Mouse (Mus musculus) neural tube, embryonic 13.5 days (tissue): ENCODE measurements around the gene Cox4i1. TPM values are rescaled to one million over a fixed set of nuclear protein-coding genes. Genes with fewer than 3 reads are reported as not detected.

Source experiments
- ATAC-seq: fragments of 200-750 bp; cut with Nextera tagmentation; 2 replicates; pipeline ENCODE4 v1.8.0; 2017; ENCODE audit warnings: low read depth, mild to moderate bottlenecking, moderate TSS enrichment, moderate library complexity
- H3K27ac ChIP-seq: fragments of 300-500 bp; sonication (generic); replicated peaks from 2 replicates; pipeline ENCODE4 v1.5.1; 2015; ENCODE audit warnings: moderate library complexity, mild to moderate bottlenecking, inconsistent platforms
- H3K27me3 ChIP-seq: fragments of 300-500 bp; sonication (generic); 2 replicates; pipeline ENCODE4 v1.6.1; 2015; ENCODE audit warnings: mild to moderate bottlenecking, inconsistent platforms
- H3K36me3 ChIP-seq: fragments of 300-500 bp; sonication (generic); 2 replicates; pipeline ENCODE4 v1.6.1; 2015; ENCODE audit warnings: mild to moderate bottlenecking, inconsistent platforms
- H3K4me1 ChIP-seq: fragments of 300-500 bp; sonication (generic); replicated peaks from 2 replicates; pipeline ENCODE4 v1.6.1; 2015; ENCODE audit warnings: inconsistent platforms
- H3K4me2 ChIP-seq: fragments of 300-500 bp; sonication (generic); 2 replicates; pipeline ENCODE4 v1.6.1; 2015; ENCODE audit warnings: inconsistent platforms, mild to moderate bottlenecking, moderate library complexity
- H3K4me3 ChIP-seq: fragments of 300-500 bp; sonication (generic); 2 replicates; pipeline ENCODE4 v1.5.1; 2015; ENCODE audit warnings: mild to moderate bottlenecking, inconsistent platforms
- H3K9ac ChIP-seq: fragments of 300-500 bp; sonication (generic); 2 replicates; pipeline ENCODE4 v1.6.1; 2015; ENCODE audit warnings: moderate library complexity, mild to moderate bottlenecking, inconsistent platforms
- H3K9me3 ChIP-seq: fragments of 300-500 bp; sonication (generic); 2 replicates; pipeline ENCODE4 v1.6.1; 2016; ENCODE audit warnings: inconsistent platforms
- WGBS: fragments of 180-500 bp; shearing (Covaris S2); methylation state at CpG from one replicate; pipeline ENCODE4 v1.1.7; 2015; 5-methylcytosine and 5-hydroxymethylcytosine counted together
- polyA plus RNA-seq: library from polyadenylated mRNA; unstranded; fragments of >200 nt; fragmentation: Nextera tagmentation; extraction: Ambion mirVana; gene quantifications from 2 replicates; pipeline ENCODE4 v1.2.1, GENCODE M21; 2015

Gene Cox4i1
- polyA plus RNA-seq, 1 experiment from 2014 or later, result 1,233 TPM

GRCm38 (mm10) chr8:120698426-120698825, 30.4 kb downstream of the Cox4i1 start:
- H3K9ac ChIP-seq, result no peak overlapping the region
- 92% methylated on average over 7 of the region's 7 CpGs for WGBS
- H3K4me2 ChIP-seq, result no peak overlapping the region
- H3K4me3 ChIP-seq, result no peak overlapping the region
- no peak overlapping the region for H3K27ac ChIP-seq
- no peaks in the 10 kb centered on the region for H3K27me3 ChIP-seq
- ATAC-seq, result no peak
- H3K9me3 ChIP-seq, result no peaks in the 10 kb centered on the region
- peaks cover 15% of the 10 kb centered on the region; the same call in 1 of the 2 replicates for H3K4me1 ChIP-seq
- no peaks in the 10 kb centered on the region for H3K36me3 ChIP-seq

- Histone ChIP-seq H3K27me3 (no peaks in the 10 kb centered on the region), H3K4me1 (peaks cover 15% of the 10 kb centered on the region; the same call in 1 of the 2 replicates), H3K36me3 (no peaks in the 10 kb centered on the region), H3K9ac (no peak overlapping the region), H3K4me3 (no peak overlapping the region), H3K27ac (no peak overlapping the region), H3K4me2 (no peak overlapping the region), H3K9me3 (no peaks in the 10 kb centered on the region)
- ATAC-seq, result no peak
- 83% methylated on average over 6 of the region's 6 CpGs for WGBS
Observed at GRCm38 (mm10) chr8:120699079-120699478, 31.1 kb downstream of the Cox4i1 start.

GRCm38 (mm10) chr8:120699565-120699964, 31.5 kb downstream of the Cox4i1 start:
- Histone ChIP-seq H3K9me3 (no peaks in the 10 kb centered on the region), H3K4me3 (no peak overlapping the region), H3K4me2 (no peak overlapping the region), H3K9ac (no peak overlapping the region), H3K27ac (no peak overlapping the region), H3K4me1 (peaks cover 20% of the 10 kb centered on the region; the same call in 1 of the 2 replicates), H3K36me3 (no peaks in the 10 kb centered on the region), H3K27me3 (no peaks in the 10 kb centered on the region)
- 78% methylated on average over 2 of the region's 2 CpGs for WGBS
- no peak for ATAC-seq

- Histone ChIP-seq H3K9ac (no peak overlapping the region), H3K4me3 (no peak overlapping the region), H3K9me3 (no peaks in the 10 kb centered on the region), H3K27ac (no peak overlapping the region), H3K27me3 (no peaks in the 10 kb centered on the region), H3K36me3 (no peaks in the 10 kb centered on the region), H3K4me2 (no peak overlapping the region), H3K4me1 (peaks cover 22% of the 10 kb centered on the region; the same call in 1 of the 2 replicates)
- ATAC-seq, result no peak
- WGBS, result 85% methylated on average over 4 of the region's 4 CpGs
Observed at GRCm38 (mm10) chr8:120700053-120700452, 32.0 kb downstream of the Cox4i1 start.

GRCm38 (mm10) chr8:120701758-120702465, 33.9 kb downstream of the Cox4i1 start:
- 65% methylated on average over 19 of the region's 19 CpGs for WGBS
- ATAC-seq, result no peak

GRCm38 (mm10) chr8:120704203-120704602, 36.2 kb downstream of the Cox4i1 start:
- Histone ChIP-seq H3K4me1 (peaks cover 7% of the 10 kb centered on the region; the same call in 1 of the 2 replicates), H3K9ac (no peak overlapping the region), H3K36me3 (no peaks in the 10 kb centered on the region), H3K4me2 (no peak overlapping the region), H3K4me3 (no peak overlapping the region), H3K9me3 (no peaks in the 10 kb centered on the region), H3K27me3 (no peaks in the 10 kb centered on the region), H3K27ac (no peak overlapping the region)
- 24% methylated on average over 9 of the region's 9 CpGs for WGBS
- ATAC-seq, result no peak

More at GRCm38 (mm10) chr8:120701758-120702465, 33.9 kb downstream of the Cox4i1 start:
- Histone ChIP-seq H3K9ac (no peak overlapping the region), H3K4me2 (no peak overlapping the region), H3K27ac (no peak overlapping the region), H3K4me1 (peaks cover 10% of the 10 kb centered on the region; the same call in 1 of the 2 replicates), H3K27me3 (no peaks in the 10 kb centered on the region), H3K36me3 (no peaks in the 10 kb centered on the region), H3K4me3 (no peak overlapping the region), H3K9me3 (no peaks in the 10 kb centered on the region)

GRCm38 (mm10) chr8:120705163-120705562, 37.1 kb downstream of the Cox4i1 start:
- no peak overlapping the region for H3K4me3 ChIP-seq
- H3K27ac ChIP-seq, result no peak overlapping the region
- no peak for ATAC-seq
- peaks cover 7% of the 10 kb centered on the region; the same call in 1 of the 2 replicates for H3K4me1 ChIP-seq
- H3K9ac ChIP-seq, result no peak overlapping the region
- no peaks in the 10 kb centered on the region for H3K9me3 ChIP-seq
- H3K36me3 ChIP-seq, result no peaks in the 10 kb centered on the region
- H3K27me3 ChIP-seq, result no peaks in the 10 kb centered on the region
- 77% methylated on average over 15 of the region's 15 CpGs for WGBS
- no peak overlapping the region for H3K4me2 ChIP-seq

GRCm38 (mm10) chr8:120706193-120706592, 38.2 kb downstream of the Cox4i1 start:
- no peak overlapping the region for H3K27ac ChIP-seq
- H3K27me3 ChIP-seq, result no peaks in the 10 kb centered on the region
- H3K4me1 ChIP-seq, result peaks cover 7% of the 10 kb centered on the region; the same call in 1 of the 2 replicates
- H3K4me2 ChIP-seq, result no peak overlapping the region
- ATAC-seq, result no peak
- WGBS, result 80% methylated on average over 3 of the region's 3 CpGs
- no peak overlapping the region for H3K9ac ChIP-seq
- no peak overlapping the region for H3K4me3 ChIP-seq
- H3K36me3 ChIP-seq, result no peaks in the 10 kb centered on the region
- H3K9me3 ChIP-seq, result no peaks in the 10 kb centered on the region

GRCm38 (mm10) chr8:120709176-120709575, 41.2 kb downstream of the Cox4i1 start:
- H3K27ac ChIP-seq, result no peak overlapping the region
- no peak overlapping the region for H3K9ac ChIP-seq
- no peaks in the 10 kb centered on the region for H3K36me3 ChIP-seq
- H3K27me3 ChIP-seq, result no peaks in the 10 kb centered on the region
- 86% methylated on average over 10 of the region's 10 CpGs for WGBS
- no peak overlapping the region for H3K4me3 ChIP-seq
- peaks cover 5% of the 10 kb centered on the region; the same call in 1 of the 2 replicates for H3K4me1 ChIP-seq
- H3K9me3 ChIP-seq, result no peaks in the 10 kb centered on the region
- H3K4me2 ChIP-seq, result no peak overlapping the region
- no peak for ATAC-seq

- Histone ChIP-seq H3K36me3 (no peaks in the 10 kb centered on the region), H3K4me1 (no peaks in the 10 kb centered on the region), H3K27ac (no peak overlapping the region), H3K9me3 (no peaks in the 10 kb centered on the region), H3K9ac (no peak overlapping the region), H3K4me3 (no peak overlapping the region), H3K27me3 (no peaks in the 10 kb centered on the region), H3K4me2 (no peak overlapping the region)
- 79% methylated on average over 6 of the region's 6 CpGs for WGBS
- ATAC-seq, result no peak
Observed at GRCm38 (mm10) chr8:120715200-120715599, 47.2 kb downstream of the Cox4i1 start.

- no peak for ATAC-seq
- 80% methylated on average over 15 of the region's 15 CpGs for WGBS
- no peaks in the 10 kb centered on the region for H3K36me3 ChIP-seq
Observed at GRCm38 (mm10) chr8:120715996-120716680, 48.1 kb downstream of the Cox4i1 start.

GRCm38 (mm10) chr8:120719586-120720236, 51.7 kb downstream of the Cox4i1 start:
- no peak overlapping the region for H3K4me2 ChIP-seq
- no peaks in the 10 kb centered on the region for H3K36me3 ChIP-seq
- no peak overlapping the region for H3K4me3 ChIP-seq
- H3K9me3 ChIP-seq, result no peaks in the 10 kb centered on the region
- 74% methylated on average over 19 of the region's 19 CpGs for WGBS
- no peaks in the 10 kb centered on the region for H3K27me3 ChIP-seq
- no peak overlapping the region for H3K27ac ChIP-seq
- no peak for ATAC-seq
- no peak overlapping the region for H3K9ac ChIP-seq
- H3K4me1 ChIP-seq, result no peaks in the 10 kb centered on the region

More at GRCm38 (mm10) chr8:120715996-120716680, 48.1 kb downstream of the Cox4i1 start:
- H3K4me2 ChIP-seq, result no peak overlapping the region
- no peaks in the 10 kb centered on the region for H3K4me1 ChIP-seq
- no peak overlapping the region for H3K27ac ChIP-seq
- no peaks in the 10 kb centered on the region for H3K9me3 ChIP-seq
- H3K4me3 ChIP-seq, result no peak overlapping the region
- no peaks in the 10 kb centered on the region for H3K27me3 ChIP-seq
- H3K9ac ChIP-seq, result no peak overlapping the region
